Mouse (Mus musculus): ENCODE measurements around the gene St7. TPM values are rescaled to one million over a fixed set of nuclear protein-coding genes. Genes with fewer than 3 reads are reported as not detected.

The St7 gene
- polyA plus RNA-seq, 1 experiment from 2014 or later = 63.4 TPM

DNA sequence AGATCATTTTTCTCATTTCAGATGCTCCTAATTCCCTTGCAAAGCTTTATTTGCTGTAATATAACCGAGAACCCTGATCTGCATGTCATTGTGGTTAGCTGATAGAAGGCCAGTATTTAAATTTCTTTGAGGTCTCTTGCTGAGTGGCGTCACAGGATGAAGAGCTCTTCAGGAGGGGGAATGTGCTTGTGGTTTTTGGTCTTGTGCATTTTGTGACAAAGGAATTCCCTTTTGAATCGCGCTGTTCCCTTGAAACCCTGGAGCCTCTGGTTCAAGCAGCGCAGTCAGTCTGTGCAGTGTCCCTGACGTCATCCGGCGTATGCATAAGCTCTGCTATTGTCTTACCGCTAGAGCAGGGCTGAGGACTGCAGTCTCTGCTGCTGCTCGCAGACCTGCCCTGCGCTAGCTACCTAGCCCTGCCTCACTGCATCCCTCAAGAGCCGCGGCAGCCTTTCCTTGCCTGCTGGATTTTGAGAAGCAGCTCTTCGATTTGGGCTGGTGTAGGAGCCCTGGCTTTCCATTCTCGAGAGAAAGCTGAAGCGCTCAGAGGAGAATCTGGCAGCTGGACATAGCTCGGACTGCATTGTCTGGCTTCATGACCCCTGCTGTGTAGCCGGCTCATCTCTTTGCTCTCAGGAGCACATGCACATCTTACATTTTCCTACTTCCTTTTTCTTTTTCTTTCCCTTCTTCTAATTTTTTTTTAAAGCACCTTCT lies 56.3 kb downstream of the St7 start:
- Histone ChIP-seq H3K9me3 (no peaks in the 10 kb centered on the region), H3K4me1 (peaks cover 23% of the 10 kb centered on the region), H3K27me3 (replicated peaks) (no peaks in the 10 kb centered on the region), H3K36me3 (replicated peaks) (no peaks in the 10 kb centered on the region), H3K4me2 (peak overlapping the region; percentile 72), H3K27ac (peak overlapping the region; percentile 97), H3K4me3 (peak overlapping the region; percentile 52), H3K9ac (peak overlapping the region; percentile 73)
- under 1% methylated on average over 18 of the region's 18 CpGs for WGBS
- peak; percentile 99 for ATAC-seq (replicated peaks)

DNA sequence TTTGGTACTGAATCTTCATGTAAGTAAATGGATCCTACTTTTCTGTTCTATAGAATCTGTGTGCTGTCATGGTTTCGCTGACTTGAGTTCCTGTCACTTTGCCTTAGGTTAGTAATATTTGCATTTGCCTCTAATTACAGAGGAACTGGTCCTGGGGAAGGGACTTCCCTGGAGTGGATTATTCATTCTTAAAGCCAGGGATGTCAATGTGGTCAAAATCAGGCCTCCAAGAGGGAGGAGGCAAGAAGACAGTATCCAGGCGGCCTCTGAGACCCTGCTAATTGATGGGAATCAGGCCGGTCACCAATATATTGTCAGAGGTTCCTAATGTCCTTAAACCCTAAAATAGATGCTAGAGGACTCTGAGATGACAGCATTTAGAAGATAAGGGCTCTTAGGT lies 56.9 kb downstream of the St7 start:
- peak overlapping the region; percentile 97 for H3K27ac ChIP-seq
- peak; percentile 40 for ATAC-seq (replicated peaks)
- H3K36me3 ChIP-seq (replicated peaks) = no peaks in the 10 kb centered on the region
- H3K4me3 ChIP-seq = peak overlapping the region; percentile 52
- WGBS = 7% methylated on average over 3 of the region's 3 CpGs
- H3K4me1 ChIP-seq = peaks cover 29% of the 10 kb centered on the region
- H3K9ac ChIP-seq = peak overlapping the region; percentile 73
- H3K27me3 ChIP-seq (replicated peaks) = no peaks in the 10 kb centered on the region
- H3K4me2 ChIP-seq = peak overlapping the region; percentile 72
- H3K9me3 ChIP-seq = no peaks in the 10 kb centered on the region

DNA sequence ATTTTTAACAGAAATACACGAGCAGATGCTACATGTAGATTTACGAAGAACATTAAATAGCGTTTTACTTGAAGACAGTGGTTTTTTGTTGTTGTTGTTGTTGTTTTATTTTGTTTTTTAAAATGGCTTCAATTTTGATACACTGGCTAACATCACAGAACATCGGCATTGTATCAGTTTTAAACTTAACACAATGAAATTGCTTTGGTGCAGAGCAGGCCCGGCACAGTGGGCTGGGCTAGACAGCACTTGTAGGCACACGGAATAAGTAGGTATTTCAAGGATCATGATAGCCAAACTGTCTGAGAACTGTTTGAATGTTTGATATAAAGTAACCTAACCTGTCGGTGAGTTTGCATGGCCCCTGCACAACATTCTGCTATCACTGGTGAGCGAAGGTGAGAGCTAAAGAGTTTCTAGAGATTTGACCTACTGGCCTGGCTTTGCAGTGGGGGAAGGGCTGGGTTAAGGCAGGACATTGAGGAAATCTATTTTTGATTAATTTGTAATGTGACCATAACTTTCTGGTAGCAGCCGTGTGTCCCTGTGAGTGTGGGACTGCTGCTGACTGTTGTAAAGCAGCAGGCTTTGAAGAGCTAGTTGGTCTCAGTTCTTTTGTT lies 57.4 kb downstream of the St7 start:
- H3K4me1 ChIP-seq = peaks cover 31% of the 10 kb centered on the region
- peak; percentile 25; the same call in 1 of the 2 replicates for ATAC-seq (replicated peaks)
- H3K4me3 ChIP-seq = peak overlapping the region; percentile 52
- 38% methylated on average over 9 of the region's 9 CpGs for whole genome bisulfite sequencing
- H3K4me2 ChIP-seq = peak overlapping the region; percentile 72
- peak overlapping the region; percentile 73 for H3K9ac ChIP-seq
- peak overlapping the region; percentile 97 for H3K27ac ChIP-seq
- no peaks in the 10 kb centered on the region for H3K9me3 ChIP-seq
- no peaks in the 10 kb centered on the region for H3K27me3 ChIP-seq (replicated peaks)
- H3K36me3 ChIP-seq (replicated peaks) = no peaks in the 10 kb centered on the region

DNA sequence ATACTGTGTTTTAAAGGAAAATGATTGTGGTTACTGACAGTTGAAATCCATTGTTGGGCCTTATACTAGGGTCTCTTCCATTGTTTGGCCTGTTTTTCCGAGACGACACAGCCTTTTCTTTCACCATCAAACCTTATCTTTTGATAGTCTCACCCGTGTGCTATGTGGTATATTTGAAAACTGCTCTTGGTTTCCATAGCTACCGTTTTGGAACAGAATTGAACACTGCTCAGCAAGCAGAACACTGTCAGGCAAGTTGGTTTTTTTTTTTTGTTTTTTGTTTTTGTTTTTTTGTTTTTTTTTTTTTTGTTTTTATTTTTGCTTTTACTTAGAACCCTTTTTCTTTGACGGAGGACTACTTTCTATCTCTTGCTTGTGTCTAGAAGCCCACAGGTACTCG lies 58.2 kb downstream of the St7 start:
- no peak for ATAC-seq (replicated peaks)
- H3K4me2 ChIP-seq = peak overlapping the region; percentile 72
- H3K36me3 ChIP-seq (replicated peaks) = no peaks in the 10 kb centered on the region
- no peaks in the 10 kb centered on the region for H3K27me3 ChIP-seq (replicated peaks)
- H3K9ac ChIP-seq = peak overlapping the region; percentile 73
- H3K9me3 ChIP-seq = no peaks in the 10 kb centered on the region
- peak overlapping the region; percentile 52 for H3K4me3 ChIP-seq
- peaks cover 36% of the 10 kb centered on the region for H3K4me1 ChIP-seq
- 35% methylated on average over 6 of the region's 6 CpGs for WGBS
- H3K27ac ChIP-seq = peak overlapping the region; percentile 97

DNA sequence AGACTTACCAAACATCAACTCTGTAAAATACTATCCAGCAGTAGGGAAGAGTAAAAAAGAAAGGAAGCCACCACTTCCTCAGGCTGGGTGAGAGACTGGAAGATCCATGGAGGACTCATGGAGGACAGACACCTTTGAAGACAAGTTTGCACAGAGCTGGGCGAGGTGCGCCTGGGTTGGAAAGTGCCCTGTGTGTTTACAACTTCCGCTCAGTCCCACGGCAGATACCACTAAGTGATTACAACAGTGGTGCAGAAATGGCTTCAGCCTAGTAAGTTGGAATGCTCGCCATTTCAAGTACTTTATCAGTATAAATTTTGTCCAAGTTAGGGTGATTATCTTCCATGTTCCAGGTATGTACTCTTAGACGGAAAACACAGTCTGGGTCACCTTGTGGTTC lies 63.2 kb downstream of the St7 start:
- H3K9ac ChIP-seq = no peak overlapping the region
- H3K27ac ChIP-seq = no peak overlapping the region
- H3K4me1 ChIP-seq = peaks cover 57% of the 10 kb centered on the region
- H3K36me3 ChIP-seq (replicated peaks) = no peaks in the 10 kb centered on the region
- WGBS = 93% methylated on average over 6 of the region's 6 CpGs
- no peaks in the 10 kb centered on the region for H3K27me3 ChIP-seq (replicated peaks)
- no peaks in the 10 kb centered on the region for H3K9me3 ChIP-seq
- no peak overlapping the region for H3K4me3 ChIP-seq
- no peak for ATAC-seq (replicated peaks)
- no peak overlapping the region for H3K4me2 ChIP-seq

DNA sequence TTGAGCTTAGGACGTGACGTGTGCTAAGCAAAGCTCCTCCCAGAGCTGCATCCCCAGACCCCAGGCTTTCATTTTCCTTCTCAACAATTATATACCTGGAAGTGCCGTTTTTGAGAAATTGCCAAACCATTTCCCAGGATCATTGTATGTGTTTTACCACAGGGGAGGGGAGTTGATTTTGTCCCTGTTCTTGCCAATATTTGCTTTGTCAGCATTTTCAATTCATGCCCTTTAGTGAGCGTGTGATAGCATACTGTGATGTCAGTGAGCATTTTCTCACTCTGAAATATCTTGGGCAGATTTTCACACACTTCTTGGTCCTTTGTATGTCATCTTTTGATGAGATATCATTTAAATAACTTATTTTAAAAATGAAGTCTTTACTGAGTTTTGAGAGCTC lies 65.8 kb downstream of the St7 start:
- Histone ChIP-seq H3K9me3 (no peaks in the 10 kb centered on the region), H3K4me2 (no peak overlapping the region), H3K9ac (no peak overlapping the region), H3K27ac (no peak overlapping the region), H3K4me1 (peaks cover 48% of the 10 kb centered on the region), H3K36me3 (replicated peaks) (no peaks in the 10 kb centered on the region), H3K4me3 (no peak overlapping the region), H3K27me3 (replicated peaks) (no peaks in the 10 kb centered on the region)
- no peak for ATAC-seq (replicated peaks)
- 57% methylated on average over 4 of the region's 4 CpGs for WGBS

DNA sequence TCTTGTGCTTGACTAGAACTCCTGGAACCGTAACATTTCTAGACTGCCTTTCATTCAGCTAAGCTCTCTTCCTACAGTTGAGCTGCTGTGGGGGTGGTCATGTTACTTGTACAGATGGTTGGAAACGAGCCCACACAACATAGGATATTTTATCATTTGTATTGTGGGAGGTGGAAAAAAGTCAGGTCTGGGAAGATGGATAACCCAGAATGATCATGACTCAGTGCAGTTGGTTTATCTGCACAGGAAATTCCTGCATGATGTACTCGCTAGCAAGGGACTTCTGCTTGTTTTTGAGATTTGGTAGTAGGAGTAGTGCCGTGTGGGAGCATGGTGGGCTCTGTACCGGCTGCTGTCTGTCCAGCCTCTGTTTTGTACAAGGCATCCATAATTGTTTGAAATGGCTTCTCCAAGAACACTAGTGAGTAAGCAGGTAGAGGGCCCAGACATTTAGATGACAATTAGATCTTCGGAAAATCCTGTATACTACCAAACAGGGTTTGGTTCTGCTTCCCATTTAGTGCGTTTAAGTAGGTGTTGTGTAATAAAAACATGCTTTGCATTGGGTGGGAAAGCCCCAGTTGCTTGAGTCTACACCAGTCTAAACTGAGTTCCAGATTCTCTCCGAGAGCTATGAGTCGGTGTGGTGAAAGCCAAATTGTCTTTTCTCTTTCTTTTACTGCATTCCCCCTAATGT lies 71.4 kb downstream of the St7 start:
- 90% methylated on average over 9 of the region's 9 CpGs for WGBS
- no peak for ATAC-seq (replicated peaks)
- no peaks in the 10 kb centered on the region for H3K27me3 ChIP-seq (replicated peaks)
- no peak overlapping the region for H3K9ac ChIP-seq
- no peak overlapping the region for H3K27ac ChIP-seq
- no peaks in the 10 kb centered on the region for H3K9me3 ChIP-seq
- H3K4me2 ChIP-seq = no peak overlapping the region
- H3K4me3 ChIP-seq = no peak overlapping the region
- no peaks in the 10 kb centered on the region for H3K36me3 ChIP-seq (replicated peaks)
- H3K4me1 ChIP-seq = peaks cover 20% of the 10 kb centered on the region

DNA sequence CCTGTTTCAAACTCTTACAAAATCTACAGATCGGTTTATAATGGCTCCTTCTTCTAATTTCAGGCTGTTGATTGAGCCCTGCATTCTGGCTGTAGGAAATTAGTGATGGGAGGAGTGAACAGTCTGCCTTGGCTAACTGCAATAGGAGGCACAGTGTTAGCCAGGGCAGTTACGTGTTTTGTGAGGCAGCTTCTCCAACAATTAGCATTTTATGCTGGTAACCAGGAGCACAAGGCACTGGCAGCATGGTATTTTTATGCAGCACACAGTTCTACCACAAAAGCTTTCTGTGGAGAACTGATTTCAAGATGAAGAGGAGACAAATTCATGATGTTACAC lies 71.9 kb downstream of the St7 start:
- Histone ChIP-seq H3K4me2 (no peak overlapping the region), H3K4me1 (peaks cover 18% of the 10 kb centered on the region), H3K36me3 (replicated peaks) (no peaks in the 10 kb centered on the region), H3K9ac (no peak overlapping the region), H3K9me3 (no peaks in the 10 kb centered on the region), H3K4me3 (no peak overlapping the region), H3K27ac (0 out of 2 replicates have a peak overlapping the region, but pooled peaks have one; percentile 34), H3K27me3 (replicated peaks) (no peaks in the 10 kb centered on the region)
- WGBS = 62% methylated on average over 2 of the region's 2 CpGs
- ATAC-seq (replicated peaks) = peak; percentile 44; the same call in 1 of the 2 replicates

DNA sequence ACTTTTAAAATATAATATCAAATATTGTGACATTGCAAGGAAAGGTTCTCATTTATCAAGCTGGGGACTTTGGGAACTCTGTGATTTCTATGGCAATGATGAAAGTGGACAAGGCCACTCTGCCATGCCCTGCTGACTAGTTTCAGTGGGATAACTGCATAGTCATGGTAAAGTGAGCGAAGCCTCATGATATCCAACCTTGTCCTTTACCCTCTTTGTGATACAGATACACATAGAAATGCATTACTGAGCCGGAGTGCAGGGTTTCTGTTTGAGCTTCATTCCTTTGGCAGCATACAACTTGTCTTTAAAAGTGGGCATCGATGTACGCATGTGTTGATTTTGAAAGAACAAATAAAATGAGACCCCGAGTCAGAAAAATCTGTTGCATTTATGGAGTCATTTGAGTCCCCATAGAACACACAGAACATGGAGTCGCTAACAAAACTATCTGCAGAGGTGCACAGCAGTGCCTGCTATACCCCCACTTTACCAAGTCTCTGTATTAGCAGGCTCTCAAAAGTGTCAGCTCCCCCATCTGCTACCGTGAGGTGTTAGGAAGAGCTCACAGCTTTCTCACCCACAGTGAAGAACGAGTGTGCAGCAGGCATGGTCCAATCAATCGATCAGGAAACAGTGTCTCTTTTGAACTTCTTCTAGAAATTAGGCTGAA lies 77.4 kb downstream of the St7 start:
- Histone ChIP-seq H3K27me3 (replicated peaks) (no peaks in the 10 kb centered on the region), H3K4me1 (peaks cover 20% of the 10 kb centered on the region), H3K9ac (no peak overlapping the region), H3K9me3 (no peaks in the 10 kb centered on the region), H3K36me3 (replicated peaks) (no peaks in the 10 kb centered on the region), H3K4me2 (peak overlapping the region; percentile 19; the same call in 1 of the 2 replicates), H3K4me3 (no peak overlapping the region), H3K27ac (no peak overlapping the region)
- 74% methylated on average over 9 of the region's 9 CpGs for WGBS
- peak; percentile 35 for ATAC-seq (replicated peaks)

DNA sequence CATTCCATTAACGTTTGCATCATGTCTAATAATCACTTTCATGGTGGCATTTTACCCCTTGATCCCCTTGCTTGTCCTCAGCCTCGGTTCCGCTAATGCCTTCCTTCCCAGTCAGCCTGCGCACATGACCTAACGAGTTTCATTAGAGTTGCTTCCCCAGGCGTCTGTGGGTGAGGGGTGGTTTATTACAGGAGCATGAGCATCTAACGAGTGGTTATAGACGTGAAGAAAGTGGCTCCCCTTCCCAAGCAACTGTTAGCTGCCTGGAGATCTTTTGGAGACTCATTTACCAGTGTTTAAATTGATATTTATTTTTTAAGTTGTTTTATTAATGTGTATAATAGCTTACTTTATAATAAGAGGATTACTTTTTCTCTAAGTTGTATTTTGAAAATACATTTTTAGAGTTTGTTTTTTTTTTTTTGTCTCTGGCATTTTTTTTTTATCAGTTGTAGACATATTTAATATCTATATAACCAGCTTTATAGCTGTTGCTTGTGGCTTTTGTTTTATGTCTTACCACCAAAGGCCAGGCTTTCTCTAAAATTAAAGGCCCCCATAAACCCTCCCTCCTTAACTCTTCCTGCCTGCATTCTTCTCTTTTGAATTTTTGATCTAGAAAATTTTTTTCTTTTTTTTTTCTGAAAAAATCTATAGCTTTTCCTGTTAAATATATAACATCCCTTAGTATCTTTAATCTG lies 78.1 kb downstream of the St7 start:
- peak; percentile 48; the same call in 1 of the 2 replicates for ATAC-seq (replicated peaks)
- H3K9me3 ChIP-seq = no peaks in the 10 kb centered on the region
- H3K4me3 ChIP-seq = no peak overlapping the region
- H3K4me1 ChIP-seq = peaks cover 20% of the 10 kb centered on the region
- no peak overlapping the region for H3K9ac ChIP-seq
- peak overlapping the region; percentile 19; the same call in 1 of the 2 replicates for H3K4me2 ChIP-seq
- H3K27me3 ChIP-seq (replicated peaks) = no peaks in the 10 kb centered on the region
- H3K27ac ChIP-seq = no peak overlapping the region
- 17% methylated on average over 8 of the region's 8 CpGs for WGBS
- H3K36me3 ChIP-seq (replicated peaks) = no peaks in the 10 kb centered on the region

DNA sequence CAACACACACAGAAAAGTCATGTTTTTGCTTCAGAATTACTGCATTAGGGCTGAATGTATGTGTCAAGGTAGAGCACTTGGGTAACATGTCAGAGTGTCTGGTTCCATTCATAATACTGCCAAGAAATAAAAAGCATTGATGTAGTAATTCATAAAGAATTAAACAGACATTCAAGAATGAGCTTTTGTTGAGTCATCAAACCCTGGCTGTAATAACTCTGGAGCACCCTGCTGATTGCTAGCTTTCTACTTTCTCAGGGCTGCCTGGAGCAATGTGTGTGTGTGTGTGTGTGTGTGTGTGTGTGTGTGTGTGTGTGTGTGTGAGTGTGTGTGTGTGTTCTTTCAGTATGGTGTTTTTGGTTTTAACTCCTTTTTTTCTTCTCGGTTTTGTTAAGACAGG lies 78.7 kb downstream of the St7 start:
- H3K9me3 ChIP-seq = no peaks in the 10 kb centered on the region
- no peaks in the 10 kb centered on the region for H3K36me3 ChIP-seq (replicated peaks)
- H3K4me2 ChIP-seq = no peak overlapping the region
- 56% methylated on average over 1 of the region's 1 CpGs for WGBS
- H3K4me1 ChIP-seq = peaks cover 20% of the 10 kb centered on the region
- H3K27me3 ChIP-seq (replicated peaks) = no peaks in the 10 kb centered on the region
- no peak overlapping the region for H3K9ac ChIP-seq
- no peak overlapping the region for H3K27ac ChIP-seq
- no peak overlapping the region for H3K4me3 ChIP-seq
- no peak for ATAC-seq (replicated peaks)

DNA sequence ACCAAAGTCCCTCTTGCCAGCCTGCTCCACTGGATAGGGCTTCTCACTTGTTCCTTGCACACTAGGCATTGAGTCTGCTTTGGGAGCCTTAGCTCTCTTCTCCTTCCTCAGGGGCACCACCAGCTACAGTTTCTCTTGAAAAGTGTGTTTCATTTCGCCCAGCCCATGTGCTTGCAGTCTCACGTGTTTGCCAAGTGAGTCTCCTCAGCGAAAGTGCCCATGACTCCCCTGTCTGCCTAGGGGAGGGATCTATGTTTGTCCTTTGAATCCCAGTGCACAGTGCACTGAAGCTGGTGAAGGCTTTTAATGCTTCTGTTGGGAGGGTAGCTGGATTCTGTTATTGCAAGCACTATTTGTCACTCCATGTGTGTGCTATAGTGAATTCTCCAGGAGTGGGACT lies 79.8 kb downstream of the St7 start:
- 77% methylated on average over 3 of the region's 3 CpGs for WGBS
- H3K27me3 ChIP-seq (replicated peaks) = no peaks in the 10 kb centered on the region
- no peak overlapping the region for H3K9ac ChIP-seq
- no peak for ATAC-seq (replicated peaks)
- H3K4me2 ChIP-seq = no peak overlapping the region
- H3K36me3 ChIP-seq (replicated peaks) = no peaks in the 10 kb centered on the region
- peaks cover 20% of the 10 kb centered on the region for H3K4me1 ChIP-seq
- H3K9me3 ChIP-seq = no peaks in the 10 kb centered on the region
- no peak overlapping the region for H3K27ac ChIP-seq
- H3K4me3 ChIP-seq = no peak overlapping the region

Measured in midbrain, embryonic 15.5 days (tissue).